Mouse (Mus musculus): ENCODE data around the gene Ppa2. TPM values are rescaled to one million over a fixed set of nuclear protein-coding genes. Genes with fewer than 3 reads are reported as not detected.

The Ppa2 gene
- polyA plus RNA-seq, 1 experiment: 44.3 TPM

- H3K79me2 ChIP-seq (ENCODE audit: control insufficient read depth, insufficient read depth): peaks cover 8% of the 10 kb centered on the region
- no peak overlapping the region for H3K4me2 ChIP-seq (ENCODE audit: low read depth)
- H3K4me3 ChIP-seq: no peak overlapping the region
- TF ChIP-seq MYOG (IDR thresholded peaks at IDR 0.05; ENCODE audit: control insufficient read depth in 1 of 3, insufficient read depth in 1 of 3, insufficient read length in 2 of 3, low read depth in 2 of 3) (no peak), MYOD1 (IDR thresholded peaks at IDR 0.05; ENCODE audit: control insufficient read depth in 1 of 3, insufficient read length in 2 of 3, low read depth in 2 of 3) (peak in 1 of 3 experiments; percentile 22)
- no peaks in the 10 kb centered on the region for H3K36me3 ChIP-seq (ENCODE audit: control insufficient read depth, insufficient read depth)
- no peaks in the 10 kb centered on the region for H3K27me3 ChIP-seq (ENCODE audit: control insufficient read depth, insufficient read depth, insufficient read length)
- no peak overlapping the region for H3ac ChIP-seq (ENCODE audit: control insufficient read depth, insufficient read length)
These were observed 2.9 kb downstream of the Ppa2 start for GRCm38 (mm10) chr3:133312850-133313249.

GRCm38 (mm10) chr3:133313491-133314199 is 3.7 kb downstream of the Ppa2 start:
- no peak for TF ChIP-seq MYOD1 (IDR thresholded peaks at IDR 0.05; ENCODE audit: control insufficient read depth in 1 of 3, insufficient read length in 2 of 3, low read depth in 2 of 3)
- TF ChIP-seq E2F4 (IDR thresholded peaks at IDR 0.05; ENCODE audit: insufficient read depth): no peak
- TF ChIP-seq REST (IDR thresholded peaks at IDR 0.05; ENCODE audit: insufficient read depth, insufficient read length): no peak
- no peak for TF ChIP-seq USF1 (IDR thresholded peaks at IDR 0.05; ENCODE audit: low read depth)
- no peak for TF ChIP-seq MYOG (IDR thresholded peaks at IDR 0.05; ENCODE audit: control insufficient read depth in 1 of 3, insufficient read depth in 1 of 3, insufficient read length in 2 of 3, low read depth in 2 of 3)
- no peak for TF ChIP-seq TCF12 (IDR thresholded peaks at IDR 0.05; ENCODE audit: insufficient read depth, poor library complexity, severe bottlenecking)
- TF ChIP-seq POLR2AphosphoS2 (IDR thresholded peaks at IDR 0.05; ENCODE audit: insufficient read length, low read depth): no peak
- no peak overlapping the region for H3K4me2 ChIP-seq (ENCODE audit: low read depth)
- no peak overlapping the region for H3K4me3 ChIP-seq
- H3ac ChIP-seq (ENCODE audit: control insufficient read depth, insufficient read length): no peak overlapping the region
- no peaks in the 10 kb centered on the region for H3K36me3 ChIP-seq (ENCODE audit: control insufficient read depth, insufficient read depth)
- H3K27me3 ChIP-seq (ENCODE audit: control insufficient read depth, insufficient read depth, insufficient read length): no peaks in the 10 kb centered on the region
- peaks cover 8% of the 10 kb centered on the region for H3K79me2 ChIP-seq (ENCODE audit: control insufficient read depth, insufficient read depth)

- H3K36me3 ChIP-seq (ENCODE audit: control insufficient read depth, insufficient read depth): no peaks in the 10 kb centered on the region
- no peak overlapping the region for H3K4me3 ChIP-seq
- H3K4me2 ChIP-seq (ENCODE audit: low read depth): no peak overlapping the region
- H3K27me3 ChIP-seq (ENCODE audit: control insufficient read depth, insufficient read depth, insufficient read length): no peaks in the 10 kb centered on the region
- no peak overlapping the region for H3ac ChIP-seq (ENCODE audit: control insufficient read depth, insufficient read length)
- H3K79me2 ChIP-seq (ENCODE audit: control insufficient read depth, insufficient read depth): peaks cover 8% of the 10 kb centered on the region
- TF ChIP-seq CEBPB (IDR thresholded peaks at IDR 0.05; ENCODE audit: insufficient read depth, poor library complexity, severe bottlenecking) (no peak), E2F4 (IDR thresholded peaks at IDR 0.05; ENCODE audit: insufficient read depth) (no peak), TCF12 (IDR thresholded peaks at IDR 0.05; ENCODE audit: insufficient read depth, poor library complexity, severe bottlenecking) (no peak), REST (IDR thresholded peaks at IDR 0.05; ENCODE audit: insufficient read depth, insufficient read length) (no peak), MAX (IDR thresholded peaks at IDR 0.05; ENCODE audit: low read depth) (no peak), POLR2AphosphoS2 (IDR thresholded peaks at IDR 0.05; ENCODE audit: insufficient read length, low read depth) (no peak), TCF3 (IDR thresholded peaks at IDR 0.05; ENCODE audit: insufficient read length, low read depth) (no peak), SRF (IDR thresholded peaks at IDR 0.05; ENCODE audit: control insufficient read depth, insufficient read length, low read depth) (no peak), MYOG (IDR thresholded peaks at IDR 0.05; ENCODE audit: control insufficient read depth in 1 of 3, insufficient read depth in 1 of 3, insufficient read length in 2 of 3, low read depth in 2 of 3) (no peak), POLR2A (IDR thresholded peaks at IDR 0.05; ENCODE audit: insufficient read length, low read depth) (no peak), USF1 (IDR thresholded peaks at IDR 0.05; ENCODE audit: low read depth) (no peak), MYOD1 (IDR thresholded peaks at IDR 0.05; ENCODE audit: control insufficient read depth in 1 of 3, insufficient read length in 2 of 3, low read depth in 2 of 3) (no peak)
These were observed 4.6 kb downstream of the Ppa2 start for GRCm38 (mm10) chr3:133314475-133314874.

GRCm38 (mm10) chr3:133315011-133315410 is 5.1 kb downstream of the Ppa2 start:
- TF ChIP-seq MAX (IDR thresholded peaks at IDR 0.05; ENCODE audit: low read depth) (no peak), SRF (IDR thresholded peaks at IDR 0.05; ENCODE audit: control insufficient read depth, insufficient read length, low read depth) (no peak), USF1 (IDR thresholded peaks at IDR 0.05; ENCODE audit: low read depth) (no peak), MYOG (IDR thresholded peaks at IDR 0.05; ENCODE audit: control insufficient read depth in 1 of 3, insufficient read depth in 1 of 3, insufficient read length in 2 of 3, low read depth in 2 of 3) (no peak), TCF3 (IDR thresholded peaks at IDR 0.05; ENCODE audit: insufficient read length, low read depth) (no peak), CEBPB (IDR thresholded peaks at IDR 0.05; ENCODE audit: insufficient read depth, poor library complexity, severe bottlenecking) (no peak), POLR2A (IDR thresholded peaks at IDR 0.05; ENCODE audit: insufficient read length, low read depth) (no peak), REST (IDR thresholded peaks at IDR 0.05; ENCODE audit: insufficient read depth, insufficient read length) (no peak), MYOD1 (IDR thresholded peaks at IDR 0.05; ENCODE audit: control insufficient read depth in 1 of 3, insufficient read length in 2 of 3, low read depth in 2 of 3) (no peak), TCF12 (IDR thresholded peaks at IDR 0.05; ENCODE audit: insufficient read depth, poor library complexity, severe bottlenecking) (no peak)
- Histone ChIP-seq H3K36me3 (ENCODE audit: control insufficient read depth, insufficient read depth) (no peaks in the 10 kb centered on the region), H3K4me3 (no peak overlapping the region), H3K4me2 (ENCODE audit: low read depth) (no peak overlapping the region), H3K27me3 (ENCODE audit: control insufficient read depth, insufficient read depth, insufficient read length) (no peaks in the 10 kb centered on the region), H3ac (ENCODE audit: control insufficient read depth, insufficient read length) (no peak overlapping the region), H3K79me2 (ENCODE audit: control insufficient read depth, insufficient read depth) (peaks cover 8% of the 10 kb centered on the region)

GRCm38 (mm10) chr3:133315647-133316046 is 5.7 kb downstream of the Ppa2 start:
- no peak for TF ChIP-seq MYOG (IDR thresholded peaks at IDR 0.05; ENCODE audit: control insufficient read depth in 1 of 3, insufficient read depth in 1 of 3, insufficient read length in 2 of 3, low read depth in 2 of 3)
- TF ChIP-seq POLR2A (IDR thresholded peaks at IDR 0.05; ENCODE audit: insufficient read length, low read depth): no peak
- TF ChIP-seq USF1 (IDR thresholded peaks at IDR 0.05; ENCODE audit: low read depth): no peak
- TF ChIP-seq TCF3 (IDR thresholded peaks at IDR 0.05; ENCODE audit: insufficient read length, low read depth): no peak
- no peak for TF ChIP-seq POLR2AphosphoS2 (IDR thresholded peaks at IDR 0.05; ENCODE audit: insufficient read length, low read depth)
- TF ChIP-seq MAX (IDR thresholded peaks at IDR 0.05; ENCODE audit: low read depth): no peak
- no peak for TF ChIP-seq E2F4 (IDR thresholded peaks at IDR 0.05; ENCODE audit: insufficient read depth)
- TF ChIP-seq TCF12 (IDR thresholded peaks at IDR 0.05; ENCODE audit: insufficient read depth, poor library complexity, severe bottlenecking): no peak
- TF ChIP-seq REST (IDR thresholded peaks at IDR 0.05; ENCODE audit: insufficient read depth, insufficient read length): no peak
- TF ChIP-seq SRF (IDR thresholded peaks at IDR 0.05; ENCODE audit: control insufficient read depth, insufficient read length, low read depth): no peak
- TF ChIP-seq CEBPB (IDR thresholded peaks at IDR 0.05; ENCODE audit: insufficient read depth, poor library complexity, severe bottlenecking): no peak
- TF ChIP-seq MYOD1 (IDR thresholded peaks at IDR 0.05; ENCODE audit: control insufficient read depth in 1 of 3, insufficient read length in 2 of 3, low read depth in 2 of 3): no peak
- H3K4me3 ChIP-seq: no peak overlapping the region

More at GRCm38 (mm10) chr3:133315647-133316046, 5.7 kb downstream of the Ppa2 start:
- Histone ChIP-seq H3K4me2 (ENCODE audit: low read depth) (no peak overlapping the region), H3K27me3 (ENCODE audit: control insufficient read depth, insufficient read depth, insufficient read length) (no peaks in the 10 kb centered on the region), H3K36me3 (ENCODE audit: control insufficient read depth, insufficient read depth) (no peaks in the 10 kb centered on the region), H3ac (ENCODE audit: control insufficient read depth, insufficient read length) (no peak overlapping the region), H3K79me2 (ENCODE audit: control insufficient read depth, insufficient read depth) (peaks cover 8% of the 10 kb centered on the region)
